Comparison of ENCODE assay signal across 27 mouse cellular contexts in genomic region chr3:59133189-59133588, GRCm38 (mm10). TPM values are rescaled to one million over a fixed set of nuclear protein-coding genes. Genes with fewer than 3 reads are reported as not detected.
DNase-seq lines count a peak whose midpoint lies in the region; ATAC-seq and TF ChIP-seq lines count a peak whose summit lies in the region.
"Had no signal": no experiment of that assay in that cellular context is flagged by ENCODE, and none has a peak within 500 bp of the region (broad histone marks: within the 10 kb centered on the region; RNA-seq: fewer than 3 reads in every experiment).

No protein-coding gene starts in this region.

- DNase-seq in thymus, postnatal 0 days (ENCODE audit: low spot score), result peak; percentile 17
- no peak for DNase-seq in thymus, postnatal 4 days
- no peak for DNase-seq in liver, embryonic 11.5 days (ENCODE audit: low spot score)
- DNase-seq in liver, postnatal 0 days, result no peak
- peak; percentile 32 to 49 for DNase-seq in natural killer cell, adult 2 months (ENCODE audit: low spot score in 2 of 2)
- no peak for DNase-seq in spleen, adult 12 weeks (ENCODE audit: low spot score)
- no peak for DNase-seq in layer of hippocampus, adult 18-20 months (ENCODE audit: low spot score in 2 of 2)
- DNase-seq in frontal cortex, adult 2 months (ENCODE audit: extremely low spot score in 1 of 2, low spot score in 1 of 2), result no peak
- DNase-seq: adrenal gland, adult 2 months; cerebellum, adult 11-12 months; cerebellum, postnatal 14 days; kidney, adult 2 months; kidney, postnatal 10 days; layer of hippocampus, postnatal 36 days; lung, embryonic 14.5 days; right cerebral cortex, postnatal 14 days; spleen, adult 18-20 months; thymus, postnatal 36 days had no signal

- no peak for TF ChIP-seq CTCF in liver, postnatal 0 days (IDR thresholded peaks at IDR 0.05; ENCODE audit: low read depth)

- no peaks in the 10 kb centered on the region for H3K36me3 ChIP-seq in liver, embryonic 11.5 days (ENCODE audit: control insufficient read depth, insufficient read depth, low read length)
- no peaks in the 10 kb centered on the region for H3K36me3 ChIP-seq in liver, postnatal 0 days (replicated peaks; ENCODE audit: insufficient read depth, low read length)
- H3K36me3 ChIP-seq: embryonic facial prominence, embryonic 12.5 days; forebrain, embryonic 12.5 days; hindbrain, embryonic 12.5 days; limb, embryonic 13.5 days had no signal

- peak; percentile 85 for ATAC-seq in liver, embryonic 11.5 days (replicated peaks; ENCODE audit: low FRiP score)
- ATAC-seq in liver, postnatal 0 days, result peak; percentile 35
- ATAC-seq: midbrain, embryonic 16.5 days had no signal

- no peak overlapping the region for H3K4me3 ChIP-seq in liver, embryonic 11.5 days (ENCODE audit: low read depth, low read length)
- no peak overlapping the region for H3K4me3 ChIP-seq in liver, postnatal 0 days (ENCODE audit: low read depth, low read length)
- H3K4me3 ChIP-seq: embryonic facial prominence, embryonic 12.5 days; forebrain, embryonic 12.5 days; hindbrain, embryonic 12.5 days; layer of hippocampus, adult 2 months; limb, embryonic 13.5 days; midbrain, embryonic 10.5 days had no signal

- TF ChIP-seq EP300 in liver, postnatal 0 days (IDR thresholded peaks at IDR 0.05; ENCODE audit: low read depth), result peak; percentile 25; the same call in 1 of the 2 replicates

- no peaks in the 10 kb centered on the region for H3K27me3 ChIP-seq in liver, embryonic 11.5 days (replicated peaks; ENCODE audit: control insufficient read depth, insufficient read depth, low read length)
- H3K27me3 ChIP-seq in liver, postnatal 0 days (ENCODE audit: insufficient read depth, low read length), result no peaks in the 10 kb centered on the region
- H3K27me3 ChIP-seq: embryonic facial prominence, embryonic 12.5 days; forebrain, embryonic 12.5 days; hindbrain, embryonic 12.5 days; limb, embryonic 13.5 days had no signal

- no peak overlapping the region for H3K27ac ChIP-seq in liver, embryonic 11.5 days (ENCODE audit: low read depth, low read length)
- H3K27ac ChIP-seq in liver, postnatal 0 days (ENCODE audit: low read depth), result no peak overlapping the region
- H3K27ac ChIP-seq: embryonic facial prominence, embryonic 12.5 days; forebrain, embryonic 12.5 days; hindbrain, embryonic 12.5 days; layer of hippocampus, adult 2 months; limb, embryonic 13.5 days; midbrain, embryonic 10.5 days had no signal

- no peaks in the 10 kb centered on the region for H3K9me3 ChIP-seq in liver, embryonic 11.5 days (ENCODE audit: control insufficient read depth, low read length)
- H3K9me3 ChIP-seq in liver, postnatal 0 days (ENCODE audit: low read length), result no peaks in the 10 kb centered on the region
- H3K9me3 ChIP-seq: embryonic facial prominence, embryonic 12.5 days; forebrain, embryonic 12.5 days; hindbrain, embryonic 12.5 days; limb, embryonic 13.5 days; midbrain, embryonic 10.5 days had no signal

- no peak overlapping the region for H3K9ac ChIP-seq in liver, embryonic 11.5 days (ENCODE audit: low read depth, low read length)
- no peak overlapping the region for H3K9ac ChIP-seq in liver, postnatal 0 days (replicated peaks)
- H3K9ac ChIP-seq: embryonic facial prominence, embryonic 12.5 days; forebrain, embryonic 12.5 days; hindbrain, embryonic 12.5 days; limb, embryonic 13.5 days; lung, embryonic 14.5 days had no signal

- H3K4me1 ChIP-seq in liver, embryonic 11.5 days (replicated peaks; ENCODE audit: control insufficient read depth, insufficient read depth, low read length), result peaks cover 19% of the 10 kb centered on the region
- H3K4me1 ChIP-seq in liver, postnatal 0 days (ENCODE audit: insufficient read depth), result 0 out of 2 replicates have a peak, but pooled peaks cover 4% of the 10 kb centered on the region
- H3K4me1 ChIP-seq: embryonic facial prominence, embryonic 12.5 days; forebrain, embryonic 12.5 days; hindbrain, embryonic 12.5 days; limb, embryonic 13.5 days had no signal

- H3K4me2 ChIP-seq in liver, embryonic 11.5 days, result no peak overlapping the region
- H3K4me2 ChIP-seq in liver, postnatal 0 days (ENCODE audit: low read depth, low read length), result no peak overlapping the region
- H3K4me2 ChIP-seq: embryonic facial prominence, embryonic 12.5 days; forebrain, embryonic 12.5 days; heart, embryonic 11.5 days; hindbrain, embryonic 12.5 days; limb, embryonic 13.5 days; lung, embryonic 14.5 days had no signal

- 31% methylated on average over 5 of the region's 5 CpGs for WGBS in liver, embryonic 11.5 days
- 39% methylated on average over 5 of the region's 5 CpGs for WGBS in liver, postnatal 0 days (ENCODE audit: insufficient replicate concordance)

RNA-seq across cellular contexts. Expression of gene P2ry14, which starts 20.2 kb away (rescaled TPM):
- 6.9 and 7.3 TPM in 2 replicates for polyA plus RNA-seq in thymus, postnatal 0 days (2015; fragmentation: Nextera tagmentation; extraction: Ambion mirVana)
- 2.8 and 3.6 TPM in 2 replicates for polyA plus RNA-seq in liver, embryonic 11.5 days (2014; fragmentation: Nextera tagmentation; extraction: Ambion mirVana)
- polyA plus RNA-seq in liver, postnatal 0 days (2015; fragmentation: Nextera tagmentation; extraction: Ambion mirVana), result 7.3 and 9.4 TPM in 2 replicates
- 1 to 10 TPM; 1.4 to 2.0 TPM for total RNA-seq in layer of hippocampus, adult 18-20 months (2021)
- 3.7 TPM in 2 replicates for polyA plus RNA-seq in frontal cortex, adult 2 months (2012; rRNA removed)

RNA-seq across cellular contexts. Expression of gene Gpr171, which starts 31.6 kb away (rescaled TPM):
- 26.4 and 27.8 TPM in 2 replicates for polyA plus RNA-seq in thymus, postnatal 0 days (2015; fragmentation: Nextera tagmentation; extraction: Ambion mirVana)
- polyA plus RNA-seq in liver, embryonic 11.5 days (2014; fragmentation: Nextera tagmentation; extraction: Ambion mirVana), result 2.3 and 2.8 TPM in 2 replicates
- polyA plus RNA-seq in liver, postnatal 0 days (2015; fragmentation: Nextera tagmentation; extraction: Ambion mirVana), result 2.0 and 2.1 TPM in 2 replicates
- total RNA-seq in layer of hippocampus, adult 18-20 months (2021), result not detected
- not detected in 2 replicates for polyA plus RNA-seq in frontal cortex, adult 2 months (2012; rRNA removed)
- total RNA-seq: adrenal gland, adult 2 months; layer of hippocampus, adult 2 months; layer of hippocampus, postnatal 36 days; left cerebral cortex, postnatal 10 days had no signal
- polyA plus RNA-seq: adrenal gland, adult 2 months had no signal

Comparison
In these comparisons a context has a peak if more than half of its experiments do, and no peak if none do; other contexts are left out.
1. DNase-seq: peak in thymus, postnatal 0 days (single experiment) and natural killer cell, adult 2 months (2 of 2); none in thymus, postnatal 4 days (single experiment), liver, embryonic 11.5 days (single experiment), liver, postnatal 0 days (single experiment), spleen, adult 12 weeks (single experiment), layer of hippocampus, adult 18-20 months (0 of 2) and frontal cortex, adult 2 months (0 of 2).